Mouse (Mus musculus): ENCODE measurements around the gene Fam69a. TPM values are rescaled to one million over a fixed set of nuclear protein-coding genes. Genes with fewer than 3 reads are reported as not detected.
"Not testable (repeated sequence)": the region's sequence is repeated elsewhere in the genome, so short reads cannot be mapped to it uniquely, and the experiment has no call there.

Gene Fam69a
- total RNA-seq, 4 experiments from 2014 or later: 4.2 to 6.4 (median 5.3) TPM

DNA sequence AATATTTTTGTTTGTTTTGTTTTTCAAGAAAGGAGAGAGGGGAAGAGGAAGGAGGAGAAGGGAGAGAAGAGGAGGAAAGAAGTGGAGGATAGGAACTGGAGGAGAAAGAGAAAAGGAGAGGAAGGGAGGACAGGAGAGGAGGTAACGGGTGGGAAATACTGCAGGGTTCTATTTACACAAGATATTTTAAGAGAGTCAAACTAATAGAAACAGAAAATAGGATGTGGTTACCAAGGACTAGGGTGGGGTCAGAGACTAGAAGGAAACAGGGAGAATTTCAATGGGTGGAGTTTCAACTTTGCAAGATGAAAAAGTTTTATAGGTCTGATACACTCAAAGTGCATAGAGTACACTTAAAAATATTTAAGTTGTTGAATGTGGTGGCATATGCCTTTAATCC is 7.0 kb downstream of the Fam69a start:
- DNase-seq: no peak

DNA sequence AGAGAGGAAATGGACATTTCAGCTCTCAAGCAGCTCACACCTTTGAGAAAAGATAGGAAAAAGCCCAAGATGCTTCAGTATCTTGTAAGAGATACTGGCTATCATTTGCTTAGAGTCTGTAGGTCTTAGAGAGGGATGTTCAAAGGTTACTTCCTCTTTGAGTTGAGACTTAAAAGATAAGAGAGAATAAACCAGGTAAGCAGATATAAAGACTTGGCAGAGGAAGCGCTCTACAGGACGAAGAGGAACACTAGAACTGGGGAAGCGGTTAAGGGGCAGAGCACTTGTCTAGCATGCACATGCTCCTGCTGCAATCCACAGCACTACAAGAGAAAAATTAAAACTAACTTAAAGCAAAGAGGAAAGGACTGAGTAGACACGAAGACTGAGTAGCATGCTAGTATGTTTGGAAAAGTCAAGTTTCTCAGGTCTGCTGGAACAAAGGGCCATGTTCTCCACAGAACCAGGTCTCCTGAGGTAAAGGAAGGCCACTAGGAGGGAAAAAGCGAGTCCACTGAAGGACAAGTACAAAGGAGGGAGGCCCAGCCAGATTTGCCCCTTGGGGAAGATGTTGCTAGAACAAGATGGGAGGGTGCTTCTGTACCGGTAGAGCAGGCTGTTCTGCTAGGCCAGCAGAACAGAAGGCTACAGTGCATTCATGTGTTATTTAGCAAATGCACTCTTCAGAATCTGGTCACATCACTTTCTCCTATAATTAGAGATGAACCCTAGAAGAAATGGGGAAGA is 8.4 kb downstream of the Fam69a start:
- no peak for DNase-seq

DNA sequence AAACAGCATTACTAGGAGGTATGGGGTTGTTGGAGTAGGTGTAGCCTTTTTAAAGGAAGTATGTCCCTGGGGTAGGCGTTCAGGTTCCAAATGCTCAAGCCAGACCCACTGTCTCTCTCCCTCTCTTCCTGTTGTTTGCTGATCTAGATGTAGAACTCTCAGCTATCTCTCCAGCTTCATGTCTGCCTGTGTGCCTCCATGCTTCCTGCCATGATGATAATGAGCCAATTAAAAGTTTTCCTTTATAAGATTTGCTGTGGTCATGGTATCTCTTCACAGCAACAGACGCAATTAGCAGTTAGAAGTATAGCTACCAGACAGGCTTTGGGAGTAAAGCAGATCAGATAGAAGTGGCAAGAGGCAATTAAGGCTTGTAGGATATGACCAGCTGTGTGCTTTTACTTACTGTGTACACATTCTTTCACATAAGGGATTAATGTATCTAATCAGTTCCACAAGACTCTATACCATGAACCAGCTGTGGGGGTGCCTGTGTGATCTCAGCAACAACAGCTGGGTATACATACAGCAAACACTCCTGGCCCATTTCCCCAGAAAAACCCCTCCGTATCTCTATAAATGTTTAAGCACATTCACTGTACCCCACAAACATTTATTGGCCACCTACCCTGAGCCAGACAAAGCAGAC is 9.1 kb downstream of the Fam69a start:
- no peak for DNase-seq

DNA sequence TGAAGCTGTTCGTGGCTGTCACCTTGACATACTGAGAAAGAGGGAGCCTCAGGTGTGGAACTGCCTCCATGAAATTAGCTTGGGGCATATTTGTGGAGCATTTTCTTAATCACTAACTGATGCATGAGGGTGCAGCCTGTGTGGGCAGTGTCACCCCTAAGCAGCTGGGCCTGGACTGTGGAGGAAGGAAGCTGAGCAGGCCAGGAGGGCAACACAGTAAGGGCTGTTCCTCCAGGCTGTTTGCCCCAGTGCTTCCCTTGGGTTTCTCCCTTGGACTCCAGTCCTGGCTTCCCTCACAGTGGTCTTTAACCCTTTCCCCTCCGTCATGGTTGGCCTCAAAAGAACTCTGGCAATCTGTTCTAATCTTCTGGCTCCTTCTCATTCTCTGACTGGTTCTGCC is 13.6 kb downstream of the Fam69a start:
- DNase-seq: no peak

DNA sequence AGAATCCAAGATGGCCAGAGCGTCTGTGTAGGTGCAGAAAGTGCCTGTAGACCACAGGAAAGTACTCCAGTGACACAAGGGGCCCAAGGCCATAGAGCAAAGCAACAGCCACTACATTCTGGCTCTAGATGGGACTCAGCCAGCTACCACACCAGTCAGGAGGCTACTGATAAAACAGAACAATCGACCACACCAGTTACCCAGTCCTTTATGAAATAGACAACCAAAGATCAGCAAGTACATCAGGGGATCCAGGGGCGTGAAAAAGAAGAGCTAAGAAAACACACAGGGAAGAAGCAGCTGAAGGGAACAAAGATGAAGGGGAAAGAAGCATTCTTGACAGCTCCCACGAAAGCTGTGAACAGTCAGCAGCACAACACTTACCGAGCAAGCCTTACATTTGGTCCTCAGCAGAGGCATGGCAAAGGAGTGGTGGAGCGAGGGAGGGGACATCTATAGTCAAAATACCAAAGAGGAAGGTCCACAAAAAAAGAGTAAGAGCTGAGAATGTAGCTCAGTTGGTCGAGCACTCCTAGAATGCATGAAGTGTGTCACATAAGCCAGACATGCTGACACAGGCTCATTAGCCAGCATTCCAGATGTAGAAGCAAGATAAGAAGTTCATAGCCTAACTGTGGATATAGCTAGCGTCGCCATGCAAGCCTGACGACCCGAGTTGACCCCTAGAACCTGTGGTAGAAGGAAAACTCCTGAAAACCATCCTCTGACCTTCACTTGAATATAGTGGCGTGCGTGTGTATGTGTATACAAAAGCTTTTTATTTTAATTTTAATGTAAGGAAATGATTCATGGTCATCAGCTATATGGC is 14.2 kb downstream of the Fam69a start:
- DNase-seq: no peak

DNA sequence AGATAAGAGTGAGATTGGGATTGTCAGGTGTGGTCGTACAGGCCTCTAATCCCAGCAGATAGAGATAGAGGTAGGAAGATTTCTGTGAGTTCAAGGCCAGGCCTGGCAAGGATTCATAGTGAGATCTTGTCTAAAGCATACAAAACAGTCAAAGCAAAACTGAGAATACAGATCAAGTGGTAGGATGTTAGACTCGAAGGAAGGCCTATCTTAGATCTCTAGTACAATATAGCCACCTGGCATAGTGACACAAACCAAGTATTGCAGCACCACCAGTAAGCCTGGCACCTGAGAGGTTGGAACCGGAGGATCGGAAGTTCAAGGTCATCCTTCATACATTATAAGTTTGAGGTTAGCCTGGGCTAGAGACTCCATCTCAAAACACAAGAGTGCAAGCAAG is 15.8 kb downstream of the Fam69a start:
- no peak for DNase-seq

DNA sequence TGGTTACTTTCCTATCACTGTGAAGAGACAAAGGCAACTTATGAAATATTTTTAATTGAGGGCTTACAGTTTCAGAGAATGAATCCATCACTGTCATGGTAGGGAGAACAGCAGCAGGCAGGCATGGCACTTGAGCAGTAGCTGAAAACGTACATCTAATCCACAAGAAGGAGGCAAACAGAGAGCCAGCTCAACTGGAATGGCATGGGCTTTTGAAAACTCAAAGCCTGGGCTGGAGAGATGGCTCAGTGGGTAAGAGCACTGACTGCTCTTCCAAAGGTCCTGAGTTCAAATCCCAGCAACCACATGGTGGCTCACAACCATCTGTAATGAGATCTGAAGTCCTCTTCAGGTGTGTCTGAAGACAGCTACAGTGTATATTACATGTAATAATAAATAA is 17.1 kb downstream of the Fam69a start:
- not testable (repeated sequence) for DNase-seq

DNA sequence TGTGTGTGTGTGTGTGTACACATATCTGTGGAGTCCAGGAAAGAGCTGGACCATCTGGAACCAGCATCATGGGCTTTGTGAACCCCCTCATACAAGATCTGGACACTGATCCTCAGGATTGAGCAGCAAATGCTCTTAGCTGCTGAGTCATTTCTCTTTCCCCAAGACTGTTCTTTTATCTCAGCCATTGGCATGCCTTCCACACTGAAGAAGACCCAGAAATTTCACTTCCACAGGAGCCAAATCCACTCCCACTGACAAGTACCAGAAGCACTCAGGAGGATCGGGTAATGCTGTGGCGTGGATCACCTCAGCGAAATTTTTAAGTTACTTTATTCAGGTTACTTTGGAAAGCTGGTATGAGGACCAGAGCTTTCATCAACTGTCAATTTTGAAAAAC is 18.8 kb downstream of the Fam69a start:
- DNase-seq: no peak

DNA sequence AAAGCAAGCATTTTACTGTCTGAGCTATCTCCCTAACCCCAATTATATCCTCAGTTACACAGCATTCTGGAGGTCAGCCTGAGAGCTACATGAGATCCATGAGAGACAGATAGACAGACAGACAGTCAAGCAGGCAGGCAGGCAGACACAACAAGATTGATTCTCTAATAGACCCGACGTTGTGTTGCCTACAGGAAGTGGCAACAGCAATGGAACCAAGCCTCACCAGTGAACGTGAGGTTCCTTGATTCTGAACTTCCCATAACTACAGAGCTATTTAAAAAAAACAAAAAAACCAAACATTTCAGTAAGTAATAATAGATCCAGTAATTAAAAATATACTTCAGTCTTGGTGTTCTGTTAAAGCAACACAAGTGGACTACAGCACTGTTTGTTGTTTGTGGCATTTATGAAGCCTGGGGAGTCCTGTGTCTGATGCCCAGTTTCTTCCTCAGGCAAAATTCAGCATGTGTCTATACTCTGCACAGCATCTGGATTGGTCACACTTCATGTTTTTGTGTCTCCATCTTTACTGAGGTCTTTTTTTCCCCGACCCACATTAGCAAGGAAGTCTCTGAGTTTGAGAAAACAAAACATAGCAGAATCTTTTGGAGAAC is 19.9 kb downstream of the Fam69a start:
- no peak for DNase-seq

DNA sequence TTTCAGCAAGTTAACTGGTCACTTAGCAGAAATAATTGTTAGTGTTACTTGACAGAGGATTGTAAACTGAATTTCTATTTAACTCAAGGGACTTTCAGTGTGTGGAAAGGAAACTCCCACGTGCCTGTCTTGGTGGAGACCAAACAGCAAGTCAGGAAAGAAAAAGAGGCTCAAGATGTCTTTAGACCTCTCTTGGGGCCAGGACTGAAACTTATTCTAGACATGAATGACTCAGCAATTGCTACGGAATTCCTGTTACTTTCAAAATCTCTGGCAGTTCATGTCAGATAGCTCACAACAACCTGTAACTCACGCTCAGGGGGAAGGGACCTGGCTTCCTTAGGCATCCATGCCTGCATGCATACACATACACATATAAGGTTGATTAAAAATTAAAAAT is 20.7 kb downstream of the Fam69a start:
- DNase-seq: no peak

DNA sequence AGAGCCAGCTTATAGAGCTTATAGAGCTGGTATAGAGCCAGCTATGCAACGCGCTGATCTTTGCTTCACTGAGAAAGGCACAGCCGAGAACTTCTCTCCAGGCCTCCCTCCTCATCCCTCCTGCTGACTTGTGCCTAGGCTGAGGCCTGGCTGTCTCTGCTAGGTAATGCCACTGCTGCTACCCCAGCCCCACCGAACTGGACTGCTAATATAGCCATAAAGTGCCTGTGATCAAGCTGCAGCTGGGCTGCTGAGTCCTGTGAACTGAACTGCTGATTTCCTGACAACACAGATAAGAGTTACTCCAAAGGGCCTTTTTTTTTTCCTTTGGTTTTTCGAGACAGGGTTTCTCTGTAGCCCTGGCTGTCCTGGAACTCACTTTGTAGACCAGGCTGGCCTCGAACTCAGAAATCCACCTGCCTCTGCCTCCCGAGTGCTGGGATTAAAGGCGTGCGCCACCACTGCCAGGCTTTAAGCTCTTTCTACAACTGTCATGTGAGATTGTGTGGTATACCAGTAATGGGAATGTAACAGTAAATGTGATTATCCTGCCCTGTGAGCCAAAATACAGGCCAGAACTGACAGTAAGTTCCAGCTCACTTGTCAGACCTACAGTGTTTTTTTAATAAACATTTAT is 21.4 kb downstream of the Fam69a start:
- no peak for DNase-seq

DNA sequence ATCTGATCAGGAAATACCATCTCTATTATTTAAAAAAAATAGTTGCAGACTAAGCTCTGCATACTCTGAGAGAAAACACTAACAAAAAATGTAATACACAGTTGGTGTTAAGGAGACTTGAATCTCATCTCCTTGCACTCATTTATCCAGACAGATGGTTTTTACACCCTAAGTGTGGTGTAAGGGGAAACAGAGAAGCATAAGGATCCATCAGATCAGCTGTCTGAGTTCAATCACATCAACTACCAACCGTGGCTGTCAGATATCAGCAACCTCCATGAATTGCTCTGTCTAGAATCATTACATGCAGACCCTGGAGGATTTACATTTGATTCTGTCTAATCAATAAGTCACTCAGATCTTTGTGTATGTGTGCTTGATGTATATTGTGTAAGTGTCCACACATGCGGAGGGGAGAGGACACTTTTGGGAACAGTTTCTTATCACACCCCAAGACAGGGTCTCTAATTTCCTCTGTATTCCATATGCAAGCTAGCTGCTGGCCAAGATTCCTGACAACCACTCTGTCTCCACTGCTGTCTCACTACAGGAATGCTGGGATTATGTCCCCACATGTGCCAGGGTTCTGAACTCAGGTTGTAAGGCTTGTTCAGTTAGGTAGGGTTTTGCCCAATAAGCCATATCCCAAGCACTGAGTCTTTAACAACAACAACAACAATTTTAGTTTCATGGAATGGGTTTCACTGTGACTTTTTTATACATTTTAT is 22.7 kb downstream of the Fam69a start:
- no peak for DNase-seq

DNA sequence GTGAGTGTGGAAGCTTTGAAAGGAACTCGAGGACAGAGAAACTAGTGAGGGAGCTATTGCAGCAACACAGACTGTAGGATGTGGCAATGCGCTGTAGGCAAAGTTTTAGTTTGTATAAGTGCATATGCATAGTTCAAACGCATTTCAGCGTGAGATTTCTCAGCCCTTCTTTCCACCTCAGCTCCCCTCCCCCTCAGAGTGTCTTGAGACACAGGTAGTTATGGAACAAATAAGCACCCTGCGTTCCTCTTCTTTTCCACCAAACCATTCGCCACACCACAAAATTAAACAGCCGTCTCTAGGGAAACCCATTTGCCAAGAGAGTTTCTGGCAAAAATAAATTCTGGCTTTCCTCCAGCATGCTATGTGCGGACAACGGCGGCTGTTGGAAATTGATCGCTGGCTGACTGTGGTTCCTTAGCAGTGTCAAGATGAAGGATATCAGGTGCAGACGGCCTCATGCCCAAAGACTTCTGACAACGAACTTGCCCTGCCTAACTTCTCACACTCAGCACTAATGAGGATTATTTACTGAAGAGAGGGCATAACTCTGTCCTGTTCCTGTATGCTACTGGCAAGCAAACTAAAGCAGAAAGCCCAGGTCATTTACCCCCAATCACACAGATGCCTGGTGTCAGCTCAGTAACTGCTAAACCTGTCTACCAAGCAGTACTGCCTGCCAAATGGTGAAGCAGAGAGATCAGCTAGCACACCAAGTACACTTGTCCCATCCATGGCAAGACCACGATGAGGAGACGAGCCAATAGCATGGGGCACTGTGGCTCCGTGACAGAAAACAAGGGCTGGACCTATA is 25.2 kb downstream of the Fam69a start:
- DNase-seq: no peak

DNA sequence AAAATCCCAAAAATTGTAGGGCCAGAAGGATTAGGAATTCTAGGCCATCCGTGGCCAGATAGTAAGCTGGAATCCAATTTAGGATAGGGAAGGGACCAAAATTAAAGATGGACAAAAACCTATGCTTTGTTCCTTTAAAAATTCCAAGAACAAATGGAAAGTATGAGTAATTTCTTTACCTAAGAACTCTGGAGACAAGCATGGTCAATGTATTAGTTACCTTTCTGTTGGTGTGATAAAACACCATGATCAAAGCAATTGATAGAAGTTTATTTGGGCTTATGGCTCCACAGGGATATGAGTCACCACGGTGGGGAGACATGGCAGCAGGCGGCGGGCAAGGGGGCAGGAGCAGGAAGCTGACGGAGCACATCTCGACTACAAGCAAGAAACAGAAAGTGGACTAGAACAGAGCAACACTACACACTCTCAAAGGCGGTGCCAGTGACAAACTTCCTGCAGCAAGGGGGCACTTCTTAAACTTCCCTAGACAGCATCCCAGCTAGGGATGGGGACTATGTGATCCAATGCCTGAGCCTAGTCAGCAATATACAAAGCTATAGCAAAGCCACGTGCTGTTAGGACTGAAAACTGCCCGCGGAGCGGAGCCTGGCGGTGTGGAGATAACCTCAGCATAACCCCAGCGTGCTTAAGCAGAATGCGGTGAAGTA is 26.2 kb downstream of the Fam69a start:
- DNase-seq: peak; percentile 7

DNA sequence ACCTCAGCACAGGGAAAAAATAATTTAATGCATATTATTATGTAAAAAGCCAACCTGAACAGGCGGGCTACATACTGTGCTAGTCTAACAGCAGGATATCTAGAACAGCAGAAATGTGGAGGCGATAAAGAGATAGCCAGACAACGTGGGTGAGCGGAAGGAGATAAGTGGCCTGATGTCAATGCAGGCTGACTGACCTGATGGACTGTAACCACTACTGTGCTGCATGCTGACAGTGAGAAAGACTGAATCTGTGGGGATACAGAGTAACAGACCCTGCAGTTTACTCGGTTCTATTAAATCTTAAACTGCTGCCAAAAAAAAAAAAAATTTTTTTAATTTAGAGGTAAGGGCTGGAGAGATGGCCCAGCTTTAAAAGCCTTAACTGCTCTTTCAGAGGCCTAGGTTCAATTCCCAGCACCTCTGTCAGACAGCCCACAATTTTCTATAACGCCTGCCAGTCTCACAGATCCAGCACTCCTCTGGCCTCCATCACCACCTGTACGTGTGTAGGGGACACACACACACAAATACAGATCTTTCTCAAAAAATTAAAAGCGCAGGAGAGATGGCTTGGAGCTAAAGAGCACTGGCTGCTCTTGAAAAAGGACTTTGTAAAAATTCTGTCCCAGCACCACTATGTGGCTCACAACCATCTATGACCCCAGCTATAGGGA is 27.1 kb downstream of the Fam69a start:
- no peak for DNase-seq

DNA sequence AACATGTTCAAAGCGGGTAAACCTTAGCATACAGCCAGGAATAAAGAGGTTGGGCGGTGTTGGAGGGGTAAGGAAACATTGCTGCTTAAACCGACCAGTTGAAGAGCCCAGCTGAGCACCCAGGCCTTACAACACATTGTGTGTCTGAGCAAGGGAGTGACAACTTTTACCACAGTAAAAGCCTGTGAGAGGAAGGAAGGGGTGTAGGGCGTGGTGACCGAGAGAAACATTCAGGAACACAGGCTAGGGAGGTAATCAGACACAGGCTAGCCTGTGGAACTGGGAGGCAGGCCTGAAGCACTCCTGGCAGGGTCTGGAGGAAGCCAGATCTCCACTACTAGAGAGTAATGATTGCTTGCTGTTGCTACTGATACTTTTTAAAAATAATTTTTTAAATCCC is 36.2 kb downstream of the Fam69a start:
- no peak for DNase-seq

DNA sequence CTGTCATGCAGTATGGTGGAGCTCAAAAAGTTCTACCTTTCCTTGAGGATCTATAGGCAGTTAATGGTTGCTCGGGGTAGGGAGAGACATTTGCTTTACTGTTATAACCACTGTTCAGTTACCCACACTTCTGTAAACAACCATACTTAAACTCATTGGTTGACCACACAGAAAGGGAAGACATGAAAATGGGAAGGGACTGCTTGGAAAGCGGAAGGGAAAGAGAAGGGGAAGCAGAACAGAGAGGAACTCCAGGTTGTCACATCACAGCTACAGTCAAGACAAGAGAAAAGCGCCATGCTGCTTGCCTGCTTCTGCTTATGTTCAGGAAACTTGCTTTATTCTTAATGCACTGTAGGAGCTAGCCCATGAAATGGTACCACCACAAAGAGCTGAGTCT is 37.3 kb downstream of the Fam69a start:
- DNase-seq: no peak

DNA sequence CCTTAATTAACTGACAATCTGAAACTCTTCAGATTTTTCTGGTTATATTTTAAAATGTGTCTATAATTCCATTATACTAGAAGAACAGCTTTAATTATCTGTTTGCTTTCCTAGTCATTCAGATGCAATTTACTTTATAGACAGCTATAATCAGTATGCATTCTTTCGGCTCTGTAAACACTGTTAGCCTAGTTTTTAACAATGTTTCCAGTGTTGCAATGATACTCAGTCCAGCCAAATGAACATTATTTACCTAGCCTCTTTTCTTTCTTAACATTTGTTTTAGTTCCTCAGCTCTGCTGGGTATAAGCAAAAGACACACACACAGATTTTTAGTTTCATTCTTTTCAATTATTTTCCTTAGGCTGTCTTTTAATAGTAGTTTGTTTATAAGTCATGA is 38.0 kb downstream of the Fam69a start:
- DNase-seq: no peak

DNA sequence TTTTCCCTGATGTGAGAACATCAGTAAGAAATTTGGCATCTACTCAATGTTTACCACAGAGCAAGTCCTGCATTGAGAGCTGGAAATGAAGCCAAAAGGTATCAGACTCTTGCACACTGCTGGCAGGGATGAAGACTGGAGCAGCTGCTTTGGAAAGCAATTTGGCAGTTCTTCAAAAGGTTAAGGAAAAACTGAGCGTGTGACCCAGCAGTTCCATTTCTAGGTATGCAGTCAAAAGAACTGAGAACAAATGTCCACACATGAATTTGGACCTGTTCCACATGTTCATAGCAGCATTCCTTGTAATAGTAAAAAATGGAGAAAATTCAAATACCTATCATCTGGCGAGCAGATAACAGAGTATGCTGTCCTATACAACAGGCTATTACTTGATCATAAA is 39.3 kb downstream of the Fam69a start:
- no peak for DNase-seq

DNA sequence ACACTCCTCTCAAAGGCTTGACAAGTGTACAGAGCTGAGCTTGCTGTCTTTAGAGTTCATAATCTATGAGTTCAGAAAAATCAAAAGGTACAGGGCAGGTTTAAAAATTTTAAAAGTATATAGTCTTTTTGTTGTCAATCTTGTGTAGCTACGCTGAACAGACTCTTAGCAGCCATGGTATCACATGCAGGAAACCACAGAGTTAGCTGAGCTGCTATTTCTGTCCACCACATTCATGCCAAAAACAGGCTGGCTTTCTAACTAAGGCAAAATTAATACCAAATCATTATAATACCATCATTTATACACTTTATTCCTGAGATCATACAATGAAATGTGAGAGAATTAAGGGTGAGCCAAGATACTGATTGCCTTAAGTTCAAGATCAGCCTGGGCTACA is 40.4 kb downstream of the Fam69a start:
- no peak for DNase-seq

Measured in adrenal gland, adult 8-10 months (tissue).